Mouse (Mus musculus) stomach, postnatal 0 days (tissue): ENCODE results near the gene Syap1. TPM values are rescaled to one million over a fixed set of nuclear protein-coding genes. Genes with fewer than 3 reads are reported as not detected.
"Not testable (repeated sequence)": the region's sequence is repeated elsewhere in the genome, so short reads cannot be mapped to it uniquely, and the experiment has no call there.

Experiments
- ATAC-seq: fragments of 200-750 bp; cut with Nextera tagmentation; 2 replicates; pipeline ENCODE4 v1.8.0; 2017; ENCODE audit not compliant: low FRiP score, low TSS enrichment
- DNase-seq: peaks from one replicate; pipeline ENCODE4 v3.0.0-alpha.2; 2016; ENCODE audit warnings: low spot score
- H3K27ac ChIP-seq: fragments of 300-500 bp; sonication (generic); replicated peaks from 2 replicates; pipeline ENCODE4 v1.5.1; 2014; ENCODE audit warnings: mild to moderate bottlenecking, control low read depth
- H3K27me3 ChIP-seq: fragments of 300-500 bp; sonication (generic); 2 replicates; pipeline ENCODE4 v1.6.1; 2014; ENCODE audit warnings: low read length; ENCODE audit not compliant: control insufficient read depth, insufficient read depth
- H3K36me3 ChIP-seq: fragments of 300-500 bp; sonication (generic); 2 replicates; pipeline ENCODE4 v1.6.1; 2014; ENCODE audit warnings: low read length, mixed read lengths; ENCODE audit not compliant: control insufficient read depth, insufficient read depth
- H3K4me1 ChIP-seq: fragments of 300-500 bp; sonication (generic); replicated peaks from 2 replicates; pipeline ENCODE4 v1.6.1; 2014; ENCODE audit warnings: antibody characterized with exemption; ENCODE audit not compliant: control insufficient read depth, insufficient read depth
- H3K4me2 ChIP-seq: fragments of 300-500 bp; sonication (generic); replicated peaks from 2 replicates; pipeline ENCODE4 v1.6.1; 2014; ENCODE audit warnings: low read depth, mild to moderate bottlenecking, control low read depth, moderate library complexity
- H3K4me3 ChIP-seq: fragments of 300-500 bp; sonication (generic); 2 replicates; pipeline ENCODE4 v1.5.1; 2014; ENCODE audit warnings: low read depth, low read length, control low read depth
- H3K9ac ChIP-seq: fragments of 300-500 bp; sonication (generic); 2 replicates; pipeline ENCODE4 v1.6.1; 2014; ENCODE audit warnings: mild to moderate bottlenecking, low read length, control low read depth, mixed read lengths
- H3K9me3 ChIP-seq: fragments of 300-500 bp; sonication (generic); 2 replicates; pipeline ENCODE4 v1.6.1; 2016; ENCODE audit warnings: low read length; ENCODE audit not compliant: control insufficient read depth
- CTCF ChIP-seq: IDR thresholded peaks from 2 replicates; pipeline ENCODE4 v1.5.1; 2016; ENCODE audit warnings: antibody characterized with exemption, low read depth, mild to moderate bottlenecking, moderate library complexity
- EP300 ChIP-seq: optimal IDR thresholded peaks from 2 replicates; pipeline ENCODE3; 2016; ENCODE audit warnings: antibody characterized with exemption
- WGBS: fragments of 180-500 bp; shearing (Covaris S2); extraction: QIAGEN DNeasy Blood & Tissue Kit; methylation state at CpG from one replicate; pipeline ENCODE4 v1.1.7; 2014; 5-methylcytosine and 5-hydroxymethylcytosine counted together
- polyA plus RNA-seq: library from polyadenylated mRNA; unstranded; fragments of >200 nt; fragmentation: Nextera tagmentation; extraction: Ambion mirVana; gene quantifications from 2 replicates; pipeline ENCODE4 v1.2.1, GENCODE M21; 2015

The Syap1 gene
- polyA plus RNA-seq, 1 experiment from 2014 or later, result 40.6 TPM

- no peak overlapping the region for H3K9ac ChIP-seq
- no peaks in the 10 kb centered on the region for H3K27me3 ChIP-seq
- no peak overlapping the region for H3K27ac ChIP-seq
- H3K4me2 ChIP-seq, result no peak overlapping the region
- no peak overlapping the region for H3K4me3 ChIP-seq
- TF ChIP-seq EP300, result no peak
- TF ChIP-seq CTCF, result no peak
- ATAC-seq, result no peak
- no peaks in the 10 kb centered on the region for H3K4me1 ChIP-seq
- no peaks in the 10 kb centered on the region for H3K36me3 ChIP-seq
- no peak for DNase-seq
- WGBS, result 56% methylated on average over 1 of the region's 1 CpGs
- no peaks in the 10 kb centered on the region for H3K9me3 ChIP-seq
Measured at GRCm38 (mm10) chrX:162831542-162831941, 56.7 kb downstream of the Syap1 start.

GRCm38 (mm10) chrX:162831036-162831435 is 57.2 kb downstream of the Syap1 start:
- 33% methylated on average over 1 of the region's 1 CpGs for WGBS
- H3K4me2 ChIP-seq, result no peak overlapping the region
- H3K9ac ChIP-seq, result no peak overlapping the region
- DNase-seq, result no peak
- TF ChIP-seq EP300, result no peak
- TF ChIP-seq CTCF, result no peak
- no peaks in the 10 kb centered on the region for H3K4me1 ChIP-seq
- H3K27ac ChIP-seq, result no peak overlapping the region
- no peak for ATAC-seq
- H3K4me3 ChIP-seq, result no peak overlapping the region
- H3K36me3 ChIP-seq, result no peaks in the 10 kb centered on the region
- H3K9me3 ChIP-seq, result no peaks in the 10 kb centered on the region
- H3K27me3 ChIP-seq, result no peaks in the 10 kb centered on the region

GRCm38 (mm10) chrX:162830313-162830712 is 57.9 kb downstream of the Syap1 start:
- not testable (repeated sequence) for H3K9me3 ChIP-seq, H3K4me3 ChIP-seq, H3K4me2 ChIP-seq, H3K36me3 ChIP-seq, H3K27ac ChIP-seq, H3K4me1 ChIP-seq, ATAC-seq, H3K9ac ChIP-seq, DNase-seq, H3K27me3 ChIP-seq
- WGBS, result 70% methylated on average over 2 of the region's 2 CpGs

GRCm38 (mm10) chrX:162829741-162830140 is 58.5 kb downstream of the Syap1 start:
- H3K27me3 ChIP-seq, result no peaks in the 10 kb centered on the region
- no peaks in the 10 kb centered on the region for H3K9me3 ChIP-seq
- ATAC-seq, result no peak
- H3K9ac ChIP-seq, result no peak overlapping the region
- no peaks in the 10 kb centered on the region for H3K36me3 ChIP-seq
- no peaks in the 10 kb centered on the region for H3K4me1 ChIP-seq
- H3K4me3 ChIP-seq, result peak overlapping the region; percentile 35
- no peak for TF ChIP-seq CTCF
- no peak for TF ChIP-seq EP300
- H3K27ac ChIP-seq, result no peak overlapping the region; the same call in 1 of the 2 replicates
- H3K4me2 ChIP-seq, result peak overlapping the region; percentile 34; the same call in 1 of the 2 replicates
- DNase-seq, result no peak
- WGBS, result 38% methylated on average over 5 of the region's 5 CpGs

- Histone ChIP-seq H3K4me2 (peak within 1 kb of the TSS; percentile 77), H3K4me1 (no peaks in the 10 kb centered on the region), H3K27ac (peak within 1 kb of the TSS; percentile 53; the same call in 1 of the 2 replicates), H3K36me3 (no peaks in the 10 kb centered on the region), H3K9me3 (no peaks in the 10 kb centered on the region), H3K4me3 (peak within 1 kb of the TSS; percentile 50), H3K9ac (peak within 1 kb of the TSS; percentile 62), H3K27me3 (no peaks in the 10 kb centered on the region)
- ATAC-seq, result peak; percentile 99
- TF ChIP-seq EP300 (no peak), CTCF (peak; percentile 30)
- 16% methylated on average over 33 of the region's 37 CpGs for WGBS
- peak; percentile 94 for DNase-seq
Measured at GRCm38 (mm10) chrX:162829203-162829708, 59.0 kb downstream of the Syap1 start, which contains the start of gene Txlng. Gene Txlng (minus strand): TSS chrX:162829454.

GRCm38 (mm10) chrX:162828783-162829182 is 59.5 kb downstream of the Syap1 start:
- H3K27ac ChIP-seq, result peak overlapping the region; percentile 53; the same call in 1 of the 2 replicates

More at GRCm38 (mm10) chrX:162828783-162829182, 59.5 kb downstream of the Syap1 start:
- peak overlapping the region; percentile 77 for H3K4me2 ChIP-seq
- no peaks in the 10 kb centered on the region for H3K9me3 ChIP-seq
- TF ChIP-seq CTCF, result no peak
- no peak for TF ChIP-seq EP300
- peak overlapping the region; percentile 50 for H3K4me3 ChIP-seq
- H3K27me3 ChIP-seq, result no peaks in the 10 kb centered on the region
- 9% methylated on average over 19 of the region's 20 CpGs for WGBS
- no peak for DNase-seq
- H3K36me3 ChIP-seq, result no peaks in the 10 kb centered on the region
- peak; percentile 40; the same call in 1 of the 2 replicates for ATAC-seq
- peak overlapping the region; percentile 62 for H3K9ac ChIP-seq
- no peaks in the 10 kb centered on the region for H3K4me1 ChIP-seq
